Mouse (Mus musculus): ENCODE results near the gene AI987944. TPM values are rescaled to one million over a fixed set of nuclear protein-coding genes. Genes with fewer than 3 reads are reported as not detected.
A peak's percentile ranks its signal among the peaks of the same experiment; 100 is the strongest.

Gene AI987944
- total RNA-seq (2021), result 10 to 100 TPM; 10.0 to 10.9 TPM
- long read RNA-seq, experiment 1, transcript AI987944-202 (5 exons, 2,071 nt), result major isoform, 7 of 7 reads
- long read RNA-seq, experiment 1, partial matches to known transcripts, result 0 of 7 reads
- long read RNA-seq, experiment 1, other reads (novel, unspliced or antisense), result 0 of 7 reads
- long read RNA-seq, experiment 2, transcript AI987944-202 (5 exons, 2,071 nt), result major isoform, 15 of 17 reads
- long read RNA-seq, experiment 2, partial matches to known transcripts, result 0 of 17 reads
- long read RNA-seq, experiment 2, other reads (novel, unspliced or antisense), result 2 of 17 reads

- peak; percentile 83 for DNase-seq
These were observed at the start of gene AI987944 for GRCm38 (mm10) chr7:41393048-41393971. AI987944 (minus strand) TSS chr7:41393379.

GRCm38 (mm10) chr7:41394130-41394529 lies 951 bp upstream of the AI987944 start:
- DNase-seq, result no peak

Other genes starting within 250 kb of the AI987944 start
- gene Gm5592, start 239.5 kb downstream of the AI987944 start, total RNA-seq (2021), result not detected
- under 1 TPM; 0.08 to 0.11 TPM for gene Vmn2r57, start 55.3 kb upstream of the AI987944 start, total RNA-seq (2021)
- gene Gm20449, start 106.0 kb upstream of the AI987944 start, total RNA-seq (2021), result not detected
- gene AW146154, start 106.5 kb upstream of the AI987944 start, total RNA-seq (2021), result 1 to 10 TPM; 3.9 TPM
- not detected for gene Gm6871, start 180.3 kb upstream of the AI987944 start, total RNA-seq (2021)
- 10 to 100 TPM in 1 of 2 experiments, 1 to 10 TPM in 1; 8.7 to 10.2 TPM for gene 2610021A01Rik, start 205.9 kb upstream of the AI987944 start, total RNA-seq (2021)
- 1 to 10 TPM; 6.5 to 6.9 TPM for gene Zfp788, start 239.8 kb upstream of the AI987944 start, total RNA-seq (2021)